11 mouse cellular contexts compared by ENCODE assay signal in genomic region chr12:84805228-84805842, GRCm38 (mm10). TPM values are rescaled to one million over a fixed set of nuclear protein-coding genes. Genes with fewer than 3 reads are reported as not detected.
DNase-seq lines count a peak whose midpoint lies in the region; ATAC-seq lines count a peak whose summit lies in the region.
"Had no signal": no experiment of that assay in that cellular context is flagged by ENCODE, and none has a peak within 500 bp of the region (broad histone marks: within the 10 kb centered on the region; RNA-seq: fewer than 3 reads in every experiment).

No protein-coding gene starts in this region.

- ATAC-seq in activated CD4-positive, CD25-positive, alpha-beta regulatory T cell, adult 4 months = no peak

- no peak overlapping the region for H3K4me3 ChIP-seq in embryonic facial prominence, embryonic 10.5 days
- H3K4me3 ChIP-seq: midbrain, embryonic 12.5 days had no signal

- no peaks in the 10 kb centered on the region for H3K9me3 ChIP-seq in embryonic facial prominence, embryonic 10.5 days
- H3K9me3 ChIP-seq: midbrain, embryonic 12.5 days had no signal

- H3K27me3 ChIP-seq in embryonic facial prominence, embryonic 10.5 days (replicated peaks; ENCODE audit: low read depth, poor library complexity, severe bottlenecking) = no peaks in the 10 kb centered on the region; the same call in 1 of the 2 replicates
- H3K27me3 ChIP-seq: midbrain, embryonic 12.5 days had no signal

- 72% methylated on average over 9 of the region's 9 CpGs for WGBS in embryonic facial prominence, embryonic 10.5 days

- peaks cover 29% of the 10 kb centered on the region for H3K4me1 ChIP-seq in embryonic facial prominence, embryonic 10.5 days
- H3K4me1 ChIP-seq: midbrain, embryonic 12.5 days had no signal

- no peaks in the 10 kb centered on the region for H3K36me3 ChIP-seq in embryonic facial prominence, embryonic 10.5 days (replicated peaks)
- H3K36me3 ChIP-seq: midbrain, embryonic 12.5 days had no signal

- DNase-seq in cerebellum, adult 11-12 months = peak; percentile 38
- DNase-seq in cerebellum, postnatal 25 days = no peak
- no peak for DNase-seq in embryonic facial prominence, embryonic 10.5 days (ENCODE audit: low spot score)
- peak; percentile 34 for DNase-seq in kidney, postnatal 14 days
- DNase-seq in lung, postnatal 25 days (ENCODE audit: low spot score) = peak; percentile 91
- no peak for DNase-seq in frontal cortex, postnatal 10 days (ENCODE audit: low spot score in 2 of 2)
- no peak for DNase-seq in left cerebral cortex, postnatal 14 days (ENCODE audit: low spot score in 2 of 2)
- DNase-seq: cerebellum, adult 8-10 months had no signal

- 0 out of 2 replicates have a peak overlapping the region, but pooled peaks have one; percentile 26 for H3K27ac ChIP-seq in embryonic facial prominence, embryonic 10.5 days (replicated peaks)
- H3K27ac ChIP-seq: hindbrain, embryonic 14.5 days; midbrain, embryonic 12.5 days had no signal

- intact Hi-C loops in left cerebral cortex, postnatal 14 days (cut with DNase I) = no loop called here

RNA-seq across cellular contexts. Expression of gene Isca2, which starts 32.3 kb away (rescaled TPM):
- polyA plus RNA-seq in embryonic facial prominence, embryonic 10.5 days (2016; fragmentation: Nextera tagmentation; extraction: Ambion mirVana) = 135 and 141 TPM in 2 replicates
- polyA plus RNA-seq in activated CD4-positive, CD25-positive, alpha-beta regulatory T cell, adult 4 months (2017; shearing (Covaris generic)) = 100 to 1,000 TPM in 1 of 2 experiments, 10 to 100 TPM in 1; 96.4 to 138 TPM
- 10 to 100 TPM; 55.3 to 61.8 TPM for total RNA-seq in left cerebral cortex, postnatal 14 days (2021)

RNA-seq across cellular contexts. Expression of gene Npc2, which starts 32.4 kb away (rescaled TPM):
- polyA plus RNA-seq in embryonic facial prominence, embryonic 10.5 days (2016; fragmentation: Nextera tagmentation; extraction: Ambion mirVana) = 62.8 and 64.4 TPM in 2 replicates
- 100 to 1,000 TPM; 151 to 166 TPM for polyA plus RNA-seq in activated CD4-positive, CD25-positive, alpha-beta regulatory T cell, adult 4 months (2017; shearing (Covaris generic))
- total RNA-seq in left cerebral cortex, postnatal 14 days (2021) = 10 to 100 TPM; 28.7 to 30.5 TPM

Comparison
In these comparisons a context has a peak if more than half of its experiments do, and no peak if none do; other contexts are left out.
1. DNase-seq: peak in cerebellum, adult 11-12 months (single experiment), kidney, postnatal 14 days (single experiment) and lung, postnatal 25 days (single experiment); none in cerebellum, postnatal 25 days (0 of 2), embryonic facial prominence, embryonic 10.5 days (single experiment), frontal cortex, postnatal 10 days (0 of 2) and left cerebral cortex, postnatal 14 days (0 of 2).